Mouse (Mus musculus) liver, embryonic 16.5 days (tissue): ENCODE results near the gene Mllt3. TPM values are rescaled to one million over a fixed set of nuclear protein-coding genes. Genes with fewer than 3 reads are reported as not detected.

Experiments used
- ATAC-seq: fragments of 200-750 bp; cut with Nextera tagmentation; 2 replicates; pipeline ENCODE4 v1.8.0; 2017; ENCODE audit warnings: low read depth, mild to moderate bottlenecking, moderate number of reproducible peaks, moderate library complexity
- H3K27ac ChIP-seq: fragments of 300-500 bp; sonication (generic); 2 replicates; pipeline ENCODE4 v1.5.1; 2014; ENCODE audit warnings: mild to moderate bottlenecking, low read length
- H3K27me3 ChIP-seq: fragments of 300-500 bp; sonication (generic); 2 replicates; pipeline ENCODE4 v1.6.1; 2014; ENCODE audit warnings: low read depth, low read length, mixed read lengths; ENCODE audit not compliant: control insufficient read depth, insufficient read depth
- H3K36me3 ChIP-seq: fragments of 300-500 bp; sonication (generic); 2 replicates; pipeline ENCODE4 v1.6.1; 2014; ENCODE audit warnings: mild to moderate bottlenecking; ENCODE audit not compliant: control insufficient read depth, insufficient read depth
- H3K4me1 ChIP-seq: fragments of 300-500 bp; sonication (generic); 2 replicates; pipeline ENCODE4 v1.6.1; 2014; ENCODE audit warnings: low read depth, low read length, mixed read lengths; ENCODE audit not compliant: control insufficient read depth
- H3K4me2 ChIP-seq: fragments of 300-500 bp; sonication (generic); 2 replicates; pipeline ENCODE4 v1.6.1; 2014; ENCODE audit warnings: low read depth, low read length, mixed read lengths
- H3K4me3 ChIP-seq: fragments of 300-500 bp; sonication (generic); 2 replicates; pipeline ENCODE4 v1.5.1; 2014; ENCODE audit warnings: low read depth, mild to moderate bottlenecking, low read length
- H3K9ac ChIP-seq: fragments of 300-500 bp; sonication (generic); 2 replicates; pipeline ENCODE4 v1.6.1; 2014; ENCODE audit warnings: low read depth, low read length
- H3K9me3 ChIP-seq: fragments of 300-500 bp; sonication (generic); replicated peaks from 2 replicates; pipeline ENCODE4 v1.6.1; 2016; ENCODE audit warnings: low read length; ENCODE audit not compliant: control insufficient read depth
- WGBS: fragments of 180-500 bp; shearing (Covaris S2); extraction: QIAGEN DNeasy Blood & Tissue Kit; methylation state at CpG from one replicate; pipeline ENCODE4 v1.1.7; 2014; ENCODE audit not compliant: insufficient replicate concordance; 5-methylcytosine and 5-hydroxymethylcytosine counted together
- polyA plus RNA-seq: library from polyadenylated mRNA; unstranded; fragments of >200 nt; fragmentation: Nextera tagmentation; extraction: Ambion mirVana; gene quantifications from 2 replicates; pipeline ENCODE4 v1.2.1, GENCODE M21; 2015

The Mllt3 gene
- polyA plus RNA-seq, 1 experiment from 2014 or later: 83.5 TPM

DNA sequence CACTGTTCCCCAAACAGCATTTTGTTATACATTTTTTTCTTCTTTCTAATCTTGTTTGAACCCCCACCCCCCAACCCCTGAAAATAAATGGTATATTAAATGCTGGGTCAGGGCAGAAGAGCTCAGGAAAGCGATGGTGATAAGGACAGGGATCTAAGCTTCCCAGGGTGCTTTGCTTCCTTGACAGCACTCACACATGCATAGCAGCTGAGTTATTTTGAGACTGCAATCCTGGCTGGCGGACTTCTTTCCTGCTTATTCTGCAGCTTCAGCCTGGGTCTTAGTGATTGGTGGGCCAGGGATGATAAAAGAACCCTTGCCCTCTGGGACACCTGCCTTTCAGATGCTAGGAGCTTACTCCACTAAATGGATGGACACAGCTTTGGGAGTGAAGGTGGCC is 249.4 kb downstream of the Mllt3 start:
- Histone ChIP-seq H3K27me3 (no peaks in the 10 kb centered on the region), H3K4me1 (no peaks in the 10 kb centered on the region), H3K4me2 (no peak overlapping the region), H3K27ac (no peak overlapping the region), H3K36me3 (peaks cover 28% of the 10 kb centered on the region), H3K9me3 (no peaks in the 10 kb centered on the region), H3K4me3 (no peak overlapping the region), H3K9ac (no peak overlapping the region)
- 60% methylated on average over 2 of the region's 2 CpGs for WGBS
- no peak for ATAC-seq

DNA sequence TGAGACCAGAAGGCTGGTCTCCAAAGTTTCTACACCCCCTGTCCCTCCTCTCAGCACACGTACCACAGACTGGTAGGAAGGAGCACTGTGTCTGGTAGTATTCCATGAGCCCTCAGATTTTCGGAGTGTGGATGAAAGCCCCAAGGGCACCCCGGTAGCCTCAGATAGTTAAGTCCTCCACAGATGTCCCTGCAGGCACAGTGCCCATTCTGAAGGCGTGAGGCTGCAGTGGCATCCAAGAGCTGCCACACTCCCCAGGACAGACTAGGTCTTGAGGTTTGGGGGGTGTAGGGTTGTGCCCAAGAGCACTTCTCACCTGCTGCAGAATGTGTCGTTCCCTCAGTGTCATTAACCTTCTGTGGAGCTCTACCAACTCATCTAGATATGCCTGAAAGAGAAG is 251.2 kb downstream of the Mllt3 start:
- ATAC-seq: no peak
- no peaks in the 10 kb centered on the region for H3K4me1 ChIP-seq
- H3K4me2 ChIP-seq: no peak overlapping the region
- H3K9me3 ChIP-seq: no peaks in the 10 kb centered on the region
- WGBS: 84% methylated on average over 5 of the region's 5 CpGs
- H3K36me3 ChIP-seq: peaks cover 21% of the 10 kb centered on the region
- H3K9ac ChIP-seq: no peak overlapping the region
- no peak overlapping the region for H3K27ac ChIP-seq
- no peak overlapping the region for H3K4me3 ChIP-seq
- no peaks in the 10 kb centered on the region for H3K27me3 ChIP-seq

DNA sequence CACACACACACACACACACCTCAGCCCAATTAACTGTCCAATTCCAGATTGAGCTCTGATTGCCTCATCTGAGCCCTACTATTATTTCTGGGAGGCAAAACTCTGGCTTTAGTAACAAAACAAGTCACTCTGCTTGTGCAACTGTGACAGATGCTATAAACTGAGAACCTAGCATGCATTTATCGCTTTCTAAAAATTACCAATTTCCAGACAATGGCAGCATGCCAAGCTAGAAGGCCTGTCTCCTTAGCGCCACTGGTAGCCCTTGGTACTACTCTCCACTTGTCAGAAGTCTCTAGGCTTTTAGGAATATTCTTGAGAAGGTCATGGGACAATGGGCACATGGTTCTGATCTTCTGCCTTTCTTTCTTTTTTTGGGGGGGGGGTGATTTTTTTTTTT is 257.4 kb downstream of the Mllt3 start:
- H3K36me3 ChIP-seq: peaks cover 19% of the 10 kb centered on the region
- no peak overlapping the region for H3K9ac ChIP-seq
- no peaks in the 10 kb centered on the region for H3K4me1 ChIP-seq
- no peak for ATAC-seq
- no peaks in the 10 kb centered on the region for H3K27me3 ChIP-seq
- no peak overlapping the region for H3K4me2 ChIP-seq
- H3K4me3 ChIP-seq: no peak overlapping the region
- H3K9me3 ChIP-seq: no peaks in the 10 kb centered on the region
- no peak overlapping the region for H3K27ac ChIP-seq
- WGBS: 94% methylated on average over 2 of the region's 2 CpGs

DNA sequence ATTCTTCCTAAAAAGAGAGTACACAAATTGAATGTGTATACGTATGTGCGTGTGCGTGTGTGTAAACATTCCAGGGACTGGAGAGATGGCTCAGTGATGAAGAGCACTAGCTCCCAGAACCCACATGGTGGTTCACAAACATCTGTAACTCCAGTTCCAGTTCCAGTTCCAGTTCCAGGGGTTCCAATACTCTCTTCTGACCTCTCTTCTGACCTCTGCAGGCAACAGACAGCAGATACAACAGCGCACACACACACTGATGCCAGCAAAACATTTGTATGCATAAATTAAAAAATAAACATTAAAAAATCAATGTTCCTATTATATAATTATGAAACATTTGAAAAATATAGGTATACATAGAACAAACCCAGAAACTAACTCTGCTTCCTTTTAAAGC is 258.6 kb downstream of the Mllt3 start:
- H3K27me3 ChIP-seq: no peaks in the 10 kb centered on the region
- H3K27ac ChIP-seq: no peak overlapping the region
- H3K36me3 ChIP-seq: peaks cover 18% of the 10 kb centered on the region
- no peaks in the 10 kb centered on the region for H3K9me3 ChIP-seq
- no peak overlapping the region for H3K9ac ChIP-seq
- no peak overlapping the region for H3K4me3 ChIP-seq
- ATAC-seq: no peak
- WGBS: 86% methylated on average over 4 of the region's 4 CpGs
- H3K4me1 ChIP-seq: no peaks in the 10 kb centered on the region
- no peak overlapping the region for H3K4me2 ChIP-seq

DNA sequence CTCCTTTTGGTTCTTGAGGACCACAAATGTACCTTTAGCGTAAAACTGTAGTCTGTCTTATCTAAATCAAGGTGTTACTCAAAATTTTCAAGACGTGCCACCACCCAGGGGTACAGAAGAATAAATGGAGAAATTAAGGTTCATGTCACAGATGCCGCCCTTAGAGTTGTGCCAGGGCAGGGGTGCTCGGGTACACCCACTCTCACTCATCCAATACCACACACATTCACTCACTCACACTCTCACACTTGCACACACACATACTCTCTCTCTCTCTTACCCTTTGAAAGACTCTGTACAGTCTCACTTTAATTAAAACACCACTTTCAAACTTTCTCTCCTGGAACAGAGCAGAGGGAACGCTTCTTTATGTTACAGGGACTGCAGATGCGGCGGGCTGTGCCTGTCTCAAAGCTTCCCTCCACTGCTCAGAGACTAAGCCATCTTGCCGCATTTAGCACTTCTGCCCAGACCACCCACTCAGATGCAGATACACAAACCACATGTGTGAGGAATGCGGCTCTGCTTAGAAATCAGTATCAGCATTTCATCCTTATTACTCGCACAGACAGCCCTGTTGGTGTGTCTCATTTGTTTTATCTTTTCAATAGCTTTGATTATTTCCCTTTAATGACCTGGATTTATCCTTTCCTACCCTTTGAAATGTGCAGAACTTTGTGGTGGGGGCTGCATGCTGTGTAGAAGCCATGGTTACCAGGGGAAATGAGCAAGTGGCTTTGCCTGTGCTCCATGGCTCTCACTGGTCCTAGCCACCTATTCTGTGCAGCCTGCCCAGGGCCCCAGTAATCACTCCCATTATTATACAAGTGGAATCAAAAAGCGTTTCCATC is 265.2 kb downstream of the Mllt3 start:
- H3K4me1 ChIP-seq: no peaks in the 10 kb centered on the region
- H3K4me3 ChIP-seq: no peak overlapping the region
- WGBS: 61% methylated on average over 11 of the region's 11 CpGs
- H3K4me2 ChIP-seq: no peak overlapping the region
- ATAC-seq: no peak
- no peaks in the 10 kb centered on the region for H3K27me3 ChIP-seq
- H3K9ac ChIP-seq: no peak overlapping the region
- no peaks in the 10 kb centered on the region for H3K9me3 ChIP-seq
- H3K36me3 ChIP-seq: no peaks in the 10 kb centered on the region
- no peak overlapping the region for H3K27ac ChIP-seq

DNA sequence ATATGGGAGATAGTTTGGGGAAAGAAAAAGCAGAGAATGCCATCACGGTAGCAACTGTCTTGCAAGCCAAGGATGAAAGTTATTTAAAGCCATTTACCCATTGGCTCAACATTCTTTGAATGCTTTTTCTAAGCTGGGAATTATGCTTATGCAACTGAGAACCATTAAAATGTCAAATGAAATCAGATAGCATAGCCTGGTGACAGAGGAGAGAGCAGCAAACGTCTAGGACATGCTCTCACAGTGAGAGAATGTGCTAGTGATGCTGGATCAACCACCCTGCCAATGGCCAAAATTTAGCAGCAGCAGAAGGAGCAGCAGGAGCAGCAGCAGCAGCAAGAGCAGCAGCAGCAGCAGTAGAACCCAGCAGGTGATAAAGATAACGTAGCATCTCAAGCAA is 267.4 kb downstream of the Mllt3 start:
- WGBS: 46% methylated on average over 3 of the region's 3 CpGs

DNA sequence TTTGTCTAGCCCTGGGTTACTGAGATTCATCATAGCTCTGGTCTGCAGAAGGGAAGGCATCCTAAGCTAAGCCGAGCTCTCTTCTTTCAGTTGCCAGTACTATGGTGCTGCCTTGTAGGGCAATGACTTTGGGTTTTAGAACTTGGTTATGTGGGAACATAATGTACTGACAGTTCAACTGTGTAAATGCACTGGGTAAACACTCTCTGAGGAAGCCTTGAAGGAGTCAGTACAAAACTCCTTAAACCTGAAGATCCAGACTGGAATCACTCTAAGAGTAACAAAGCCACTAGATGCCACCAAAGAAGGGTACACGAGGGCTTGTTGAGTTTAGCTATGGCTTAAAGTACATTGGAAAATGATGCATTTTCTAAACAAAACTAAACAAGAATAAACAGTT is 272.1 kb downstream of the Mllt3 start:
- Histone ChIP-seq H3K4me1 (no peaks in the 10 kb centered on the region), H3K36me3 (no peaks in the 10 kb centered on the region), H3K4me2 (no peak overlapping the region), H3K27ac (no peak overlapping the region), H3K27me3 (no peaks in the 10 kb centered on the region), H3K9ac (no peak overlapping the region), H3K4me3 (no peak overlapping the region), H3K9me3 (no peaks in the 10 kb centered on the region)
- no peak for ATAC-seq
- 51% methylated on average over 2 of the region's 2 CpGs for WGBS

More for the DNA sequence above, 267.4 kb downstream of the Mllt3 start:
- H3K9me3 ChIP-seq: no peaks in the 10 kb centered on the region
- no peaks in the 10 kb centered on the region for H3K4me1 ChIP-seq
- H3K27ac ChIP-seq: no peak overlapping the region
- no peak for ATAC-seq
- no peaks in the 10 kb centered on the region for H3K36me3 ChIP-seq
- H3K4me3 ChIP-seq: no peak overlapping the region
- H3K9ac ChIP-seq: no peak overlapping the region
- H3K27me3 ChIP-seq: no peaks in the 10 kb centered on the region
- no peak overlapping the region for H3K4me2 ChIP-seq

DNA sequence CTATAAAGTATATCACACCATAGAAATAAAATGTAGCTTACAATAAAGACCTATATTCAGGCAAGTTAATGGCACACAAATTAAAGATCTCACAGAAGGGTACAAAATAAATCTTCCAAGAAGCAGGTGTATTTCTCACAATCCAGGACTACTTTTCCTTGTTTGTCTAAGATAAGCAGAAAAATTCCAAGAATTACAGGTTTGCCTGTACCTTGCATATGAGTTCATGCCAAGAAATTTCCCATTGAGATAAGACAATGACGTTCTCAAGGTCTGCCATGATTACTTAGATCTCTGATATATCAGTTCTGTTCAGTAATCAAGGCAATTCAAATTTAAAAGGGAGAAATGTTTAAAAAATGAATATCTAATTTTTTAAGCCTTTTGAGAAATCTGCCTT is 272.9 kb downstream of the Mllt3 start:
- H3K36me3 ChIP-seq: no peaks in the 10 kb centered on the region
- H3K9ac ChIP-seq: no peak overlapping the region
- H3K4me2 ChIP-seq: no peak overlapping the region
- no peaks in the 10 kb centered on the region for H3K9me3 ChIP-seq
- ATAC-seq: no peak
- no peaks in the 10 kb centered on the region for H3K4me1 ChIP-seq
- no peak overlapping the region for H3K27ac ChIP-seq
- H3K4me3 ChIP-seq: no peak overlapping the region
- H3K27me3 ChIP-seq: no peaks in the 10 kb centered on the region
- WGBS: 49% methylated on average over 1 of the region's 1 CpGs

DNA sequence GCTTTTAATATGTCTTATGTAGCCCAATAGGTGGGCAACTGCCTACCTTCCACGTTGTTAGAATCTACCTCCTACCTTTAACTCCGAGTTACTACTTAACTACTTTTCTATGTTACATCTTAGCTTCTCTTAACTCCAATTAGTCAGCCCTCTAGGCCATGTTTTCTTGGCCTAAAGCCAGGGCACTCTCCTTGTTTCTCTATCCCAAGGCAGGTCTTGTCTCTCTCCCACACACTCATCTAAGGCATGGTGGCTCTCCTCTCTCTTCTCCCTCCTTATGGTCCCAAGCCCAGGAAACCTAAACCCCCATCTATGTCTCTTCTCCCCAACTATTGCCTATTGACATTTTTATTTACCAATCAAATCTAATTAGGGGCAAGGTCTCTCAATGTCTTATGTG is 273.5 kb downstream of the Mllt3 start:
- Histone ChIP-seq H3K9me3 (no peaks in the 10 kb centered on the region), H3K4me2 (no peak overlapping the region), H3K4me1 (no peaks in the 10 kb centered on the region), H3K27ac (no peak overlapping the region), H3K36me3 (no peaks in the 10 kb centered on the region), H3K27me3 (no peaks in the 10 kb centered on the region), H3K9ac (no peak overlapping the region), H3K4me3 (no peak overlapping the region)
- no peak for ATAC-seq
- WGBS: 50% methylated on average over 2 of the region's 2 CpGs
